Mouse (Mus musculus) cortical plate, adult 2 months (tissue): ENCODE measurements around the gene Auts2.

Experiments
- CTCF ChIP-seq: fragments of 200-500 bp; IDR thresholded peaks from 2 replicates; pipeline ENCODE4 v1.5.1; 2011; ENCODE audit warnings: mild to moderate bottlenecking, control low read depth, low read length; ENCODE audit not compliant: insufficient read depth; ENCODE audit errors: extremely low read depth
- POLR2A ChIP-seq: fragments of 200-500 bp; IDR thresholded peaks from 2 replicates; pipeline ENCODE4 v1.6.1; 2011; ENCODE audit warnings: mild to moderate bottlenecking, low read length, control low read depth; ENCODE audit not compliant: insufficient read depth; ENCODE audit errors: extremely low read depth

- no peak for TF ChIP-seq POLR2A
- no peak for TF ChIP-seq CTCF
Measured at GRCm38 (mm10) chr5:132140816-132141215, 402.3 kb downstream of the Auts2 start.
